Mouse (Mus musculus) hindbrain, embryonic 10.5 days (tissue): ENCODE measurements at regions not wholly inside any gene's neighbourhood (a gene's known extent, or its start where the extent isn't known, plus 50 kb on each side); places are given as distances from the start of the nearest gene placed in this dataset.

Source experiments
- DNase-seq: peaks from one replicate; pipeline ENCODE4 v3.0.0-alpha.2; 2017; ENCODE audit warnings: low spot score
- H3K27ac ChIP-seq: fragments of 300-500 bp; sonication (generic); 2 replicates; pipeline ENCODE4 v1.5.1; 2016; ENCODE audit warnings: mild to moderate bottlenecking, moderate library complexity
- H3K27me3 ChIP-seq: fragments of 300-500 bp; sonication (generic); 2 replicates; pipeline ENCODE4 v1.6.1; 2016; ENCODE audit warnings: mild to moderate bottlenecking; ENCODE audit not compliant: poor library complexity, insufficient read depth, severe bottlenecking
- H3K36me3 ChIP-seq: fragments of 300-500 bp; sonication (generic); 2 replicates; pipeline ENCODE4 v1.6.1; 2016; ENCODE audit warnings: mild to moderate bottlenecking, moderate library complexity
- H3K4me1 ChIP-seq: fragments of 300-500 bp; sonication (generic); replicated peaks from 2 replicates; pipeline ENCODE4 v1.6.1; 2016; ENCODE audit warnings: mild to moderate bottlenecking
- H3K4me3 ChIP-seq: fragments of 300-500 bp; sonication (generic); 2 replicates; pipeline ENCODE4 v1.5.1; 2016; ENCODE audit warnings: mild to moderate bottlenecking, moderate library complexity
- H3K9me3 ChIP-seq: fragments of 300-500 bp; sonication (generic); 2 replicates; pipeline ENCODE4 v1.6.1; 2016; ENCODE audit warnings: mild to moderate bottlenecking, moderate library complexity
- WGBS: fragments of 180-500 bp; shearing (Covaris S2); methylation state at CpG from one replicate; pipeline ENCODE4 v1.1.7; 2016; 5-methylcytosine and 5-hydroxymethylcytosine counted together

DNA sequence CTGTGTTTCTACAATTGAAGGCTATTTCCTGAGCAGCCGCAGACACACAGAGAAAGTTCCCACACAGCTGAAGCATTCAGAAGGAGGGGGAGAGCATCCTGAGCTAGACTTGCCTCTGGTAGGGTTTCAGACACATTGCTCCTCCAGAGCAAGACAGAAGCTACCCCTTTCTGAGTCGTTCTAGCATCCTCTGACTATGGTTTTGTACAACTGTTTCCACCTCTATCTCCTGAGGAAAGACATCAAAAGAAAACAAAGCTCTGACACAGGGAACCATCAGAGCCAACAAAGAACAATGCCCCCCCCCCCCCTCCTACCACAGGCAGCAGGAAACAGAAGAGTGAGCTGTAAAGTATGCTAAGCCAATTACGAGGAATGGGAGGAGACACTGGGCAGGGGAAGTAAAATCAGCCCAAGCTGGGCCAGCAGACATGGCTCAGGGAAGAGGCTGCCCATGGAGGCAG is 132.3 kb upstream of the Atp2b1 start:
- H3K27ac ChIP-seq, result no peak overlapping the region
- no peak overlapping the region for H3K4me3 ChIP-seq
- H3K4me1 ChIP-seq, result peaks cover 5% of the 10 kb centered on the region; the same call in 1 of the 2 replicates
- H3K27me3 ChIP-seq, result no peaks in the 10 kb centered on the region
- no peaks in the 10 kb centered on the region for H3K36me3 ChIP-seq
- no peaks in the 10 kb centered on the region for H3K9me3 ChIP-seq
- DNase-seq, result no peak
- 23% methylated on average over 3 of the region's 3 CpGs for WGBS

DNA sequence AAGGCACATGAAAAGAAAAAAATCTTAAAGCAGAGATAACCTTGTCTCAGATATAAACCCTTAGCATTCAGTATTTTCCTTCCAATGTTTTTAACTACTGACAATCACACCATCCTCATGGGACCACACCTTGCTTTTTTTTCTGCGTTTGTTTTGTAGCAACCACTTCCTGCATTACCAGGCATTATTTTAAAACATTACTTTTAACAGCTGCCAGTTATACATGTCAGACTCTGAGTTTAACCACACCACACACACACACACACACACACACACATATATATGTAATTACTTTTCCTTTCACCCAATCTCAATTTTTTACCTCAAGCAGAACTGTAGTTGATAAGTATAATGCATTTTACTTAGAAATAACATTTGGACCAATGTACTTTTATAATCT is 128.8 kb upstream of the Atp2b1 start:
- Histone ChIP-seq H3K36me3 (no peaks in the 10 kb centered on the region), H3K27ac (no peak overlapping the region), H3K9me3 (no peaks in the 10 kb centered on the region), H3K4me1 (peaks cover 5% of the 10 kb centered on the region; the same call in 1 of the 2 replicates), H3K4me3 (no peak overlapping the region), H3K27me3 (no peaks in the 10 kb centered on the region)
- DNase-seq, result no peak
- 89% methylated on average over 1 of the region's 1 CpGs for WGBS

DNA sequence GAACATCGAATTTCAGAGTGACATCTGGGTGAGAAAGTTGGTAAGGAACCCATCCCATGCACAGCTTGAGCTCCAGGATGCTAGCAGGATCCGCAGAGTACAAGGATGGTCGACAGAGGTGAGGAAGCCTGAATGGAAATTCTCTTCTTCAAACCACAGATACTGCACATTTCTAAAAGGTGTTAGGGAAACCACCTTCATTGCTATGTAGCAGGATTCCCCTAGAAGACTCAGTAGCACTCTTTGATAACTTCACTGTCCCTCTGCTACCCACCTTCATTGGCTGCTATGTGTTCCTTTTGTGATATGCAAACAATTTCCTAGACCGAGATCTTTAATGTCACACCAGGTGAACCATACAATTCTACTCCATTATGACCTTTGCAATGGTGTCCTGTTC is 128.1 kb upstream of the Atp2b1 start:
- Histone ChIP-seq H3K9me3 (no peaks in the 10 kb centered on the region), H3K27me3 (no peaks in the 10 kb centered on the region), H3K36me3 (no peaks in the 10 kb centered on the region), H3K27ac (no peak overlapping the region), H3K4me3 (no peak overlapping the region), H3K4me1 (peaks cover 5% of the 10 kb centered on the region; the same call in 1 of the 2 replicates)
- no peak for DNase-seq
- WGBS, result 83% methylated on average over 4 of the region's 4 CpGs

DNA sequence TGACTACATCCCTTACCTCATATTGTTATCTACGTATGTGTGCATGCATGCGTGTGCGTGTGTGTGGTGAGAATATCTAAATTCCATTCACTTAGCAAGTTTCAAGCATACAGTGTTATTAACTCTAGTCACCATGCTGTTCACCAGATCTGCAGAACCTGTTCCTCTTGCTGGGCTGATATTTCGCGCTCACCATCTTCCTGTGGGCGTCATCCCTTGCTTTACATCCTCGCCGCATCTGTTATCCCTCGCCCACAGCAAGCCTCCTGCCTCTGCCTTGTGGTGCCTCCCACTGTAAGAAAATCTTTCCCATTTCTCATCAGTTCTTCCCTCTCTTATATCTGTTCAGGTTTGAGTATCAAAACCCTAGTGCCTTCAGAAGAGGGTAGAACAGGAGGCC is 124.4 kb upstream of the Atp2b1 start:
- Histone ChIP-seq H3K9me3 (no peaks in the 10 kb centered on the region), H3K4me3 (no peak overlapping the region), H3K36me3 (no peaks in the 10 kb centered on the region), H3K27me3 (no peaks in the 10 kb centered on the region), H3K4me1 (no peaks in the 10 kb centered on the region), H3K27ac (no peak overlapping the region)
- no peak for DNase-seq
- 93% methylated on average over 9 of the region's 9 CpGs for WGBS

- Histone ChIP-seq H3K4me3 (no peak overlapping the region), H3K27me3 (no peaks in the 10 kb centered on the region), H3K36me3 (no peaks in the 10 kb centered on the region), H3K27ac (no peak overlapping the region), H3K4me1 (no peaks in the 10 kb centered on the region), H3K9me3 (no peaks in the 10 kb centered on the region)
- DNase-seq, result no peak
- 92% methylated on average over 3 of the region's 3 CpGs for WGBS
These were observed 123.8 kb upstream of the Atp2b1 start for GRCm38 (mm10) chr10:98790456-98790855.

DNA sequence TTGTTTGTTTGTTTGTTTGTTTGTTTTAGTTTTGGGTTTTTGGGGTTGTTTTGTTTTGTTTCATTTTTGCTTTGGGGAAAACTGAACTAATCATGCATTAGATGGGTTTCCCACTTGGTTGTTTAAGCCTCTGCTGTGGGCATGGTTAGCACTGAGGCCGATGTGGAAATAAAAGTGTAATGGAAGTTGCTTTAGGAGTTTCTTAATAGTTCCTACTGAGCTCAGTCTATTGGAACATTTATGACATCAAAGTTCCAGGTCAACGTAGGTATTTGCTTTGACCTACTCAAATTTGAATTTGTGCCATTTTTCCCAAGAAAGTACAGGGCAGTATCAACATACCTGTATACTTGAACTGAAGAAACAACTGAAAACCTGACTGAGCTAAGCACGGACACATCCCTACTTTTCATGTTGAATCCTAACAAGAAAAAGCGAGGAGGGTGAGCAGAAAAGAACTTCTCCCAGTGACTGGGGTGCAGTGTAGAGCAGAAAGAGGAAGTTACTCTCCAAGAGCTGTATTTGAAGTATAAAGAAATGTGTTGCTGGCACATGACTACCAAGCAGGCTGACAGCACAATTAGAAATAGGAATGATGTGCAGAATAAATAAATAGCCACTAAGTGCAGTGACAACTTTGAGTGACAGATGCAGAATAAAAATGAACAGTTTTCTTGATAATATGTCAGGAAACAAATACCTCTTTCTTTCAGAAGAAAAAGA is 122.0 kb upstream of the Atp2b1 start:
- no peak overlapping the region for H3K27ac ChIP-seq
- 88% methylated on average over 4 of the region's 4 CpGs for WGBS
- DNase-seq, result no peak
- H3K4me1 ChIP-seq, result no peaks in the 10 kb centered on the region
- H3K9me3 ChIP-seq, result no peaks in the 10 kb centered on the region
- H3K27me3 ChIP-seq, result no peaks in the 10 kb centered on the region
- H3K36me3 ChIP-seq, result no peaks in the 10 kb centered on the region
- H3K4me3 ChIP-seq, result no peak overlapping the region

DNA sequence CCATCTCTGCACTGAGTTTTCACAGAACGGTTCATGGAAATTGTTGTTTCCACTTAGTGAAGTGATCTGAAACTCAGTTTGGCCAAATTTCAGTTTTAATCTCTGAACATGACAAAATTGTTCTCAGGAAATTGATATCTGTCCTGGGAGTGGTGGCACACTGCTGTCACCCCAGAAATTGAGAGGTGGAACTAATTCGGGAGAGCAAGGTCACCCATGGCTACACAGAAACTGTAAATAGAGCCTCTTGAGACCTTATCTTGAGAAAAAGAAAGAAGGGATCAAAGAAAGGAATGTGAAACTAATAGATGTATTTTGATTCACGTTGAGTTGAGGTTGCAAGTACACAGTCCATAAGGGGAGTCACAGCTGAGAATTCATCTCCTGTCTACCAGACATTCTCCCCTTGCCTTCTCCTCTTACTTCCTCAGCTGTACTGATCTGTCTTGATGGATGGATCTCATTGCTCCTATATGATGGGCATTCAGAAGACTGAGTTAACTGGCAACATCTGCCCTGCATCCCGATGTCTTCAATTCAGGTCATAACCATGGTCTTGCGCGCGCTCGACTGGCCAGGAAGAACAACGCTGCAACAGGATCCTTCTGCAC is 120.2 kb upstream of the Atp2b1 start:
- no peak overlapping the region for H3K4me3 ChIP-seq
- no peak overlapping the region for H3K27ac ChIP-seq
- no peak for DNase-seq
- 87% methylated on average over 9 of the region's 9 CpGs for WGBS
- H3K36me3 ChIP-seq, result no peaks in the 10 kb centered on the region
- no peaks in the 10 kb centered on the region for H3K27me3 ChIP-seq
- H3K9me3 ChIP-seq, result no peaks in the 10 kb centered on the region
- H3K4me1 ChIP-seq, result no peaks in the 10 kb centered on the region

- 93% methylated on average over 3 of the region's 3 CpGs for WGBS
- no peak for DNase-seq
- no peak overlapping the region for H3K4me3 ChIP-seq
- H3K36me3 ChIP-seq, result no peaks in the 10 kb centered on the region
- H3K27me3 ChIP-seq, result no peaks in the 10 kb centered on the region
- H3K27ac ChIP-seq, result no peak overlapping the region
- H3K9me3 ChIP-seq, result no peaks in the 10 kb centered on the region
- H3K4me1 ChIP-seq, result peaks cover 3% of the 10 kb centered on the region; the same call in 1 of the 2 replicates
These were observed 118.2 kb upstream of the Atp2b1 start for GRCm38 (mm10) chr10:98796016-98796415.

- WGBS, result 88% methylated on average over 6 of the region's 6 CpGs
- no peaks in the 10 kb centered on the region for H3K36me3 ChIP-seq
- H3K9me3 ChIP-seq, result no peaks in the 10 kb centered on the region
- no peak overlapping the region for H3K27ac ChIP-seq
- peaks cover 4% of the 10 kb centered on the region; the same call in 1 of the 2 replicates for H3K4me1 ChIP-seq
- no peaks in the 10 kb centered on the region for H3K27me3 ChIP-seq
- no peak overlapping the region for H3K4me3 ChIP-seq
- no peak for DNase-seq
These were observed 115.4 kb upstream of the Atp2b1 start for GRCm38 (mm10) chr10:98798634-98799415.

DNA sequence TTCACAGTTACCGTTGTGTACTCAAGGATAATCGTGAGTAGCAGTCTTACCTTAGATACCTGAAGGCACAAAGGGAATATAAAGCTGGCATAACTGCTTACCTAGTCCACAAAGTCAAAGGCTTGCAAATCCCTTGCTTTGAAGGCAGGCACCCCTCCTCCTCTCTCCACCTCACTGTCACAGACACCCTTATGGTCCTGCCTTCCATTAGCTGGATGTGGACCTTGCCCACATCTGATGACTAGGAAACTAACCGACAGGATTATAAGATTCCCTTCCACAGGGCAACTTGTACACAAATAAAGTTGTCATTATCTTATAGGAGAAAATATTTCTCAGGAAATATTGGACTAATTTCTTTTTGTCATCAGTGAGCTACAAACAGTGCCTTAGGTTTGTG is 114.4 kb upstream of the Atp2b1 start:
- Histone ChIP-seq H3K36me3 (no peaks in the 10 kb centered on the region), H3K4me1 (peaks cover 4% of the 10 kb centered on the region; the same call in 1 of the 2 replicates), H3K27ac (no peak overlapping the region), H3K27me3 (no peaks in the 10 kb centered on the region), H3K9me3 (no peaks in the 10 kb centered on the region), H3K4me3 (no peak overlapping the region)
- DNase-seq, result no peak
- 85% methylated on average over 3 of the region's 3 CpGs for WGBS

DNA sequence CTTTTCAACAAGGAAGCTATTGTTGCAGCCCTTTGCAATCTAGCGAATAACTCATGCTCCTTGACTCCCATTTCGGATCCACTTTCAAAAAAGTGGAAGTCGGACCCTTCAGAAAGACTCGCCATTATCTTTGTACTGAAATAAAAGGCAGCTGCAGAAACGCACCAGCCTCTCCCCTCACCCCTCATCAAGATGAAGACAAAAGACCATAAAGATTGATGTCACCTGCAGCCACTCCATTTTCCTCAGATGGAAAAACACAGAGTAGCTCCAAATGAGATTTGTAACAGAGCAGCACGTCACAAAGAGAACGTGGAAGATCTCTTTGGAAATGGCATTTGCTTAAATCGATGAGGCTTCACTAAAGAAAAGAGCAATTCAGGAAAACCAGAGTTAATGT is 113.3 kb upstream of the Atp2b1 start:
- Histone ChIP-seq H3K9me3 (no peaks in the 10 kb centered on the region), H3K4me3 (no peak overlapping the region), H3K27ac (peak overlapping the region; percentile 35; the same call in 1 of the 2 replicates), H3K36me3 (no peaks in the 10 kb centered on the region), H3K4me1 (peaks cover 4% of the 10 kb centered on the region; the same call in 1 of the 2 replicates), H3K27me3 (no peaks in the 10 kb centered on the region)
- DNase-seq, result no peak
- WGBS, result 47% methylated on average over 8 of the region's 8 CpGs

DNA sequence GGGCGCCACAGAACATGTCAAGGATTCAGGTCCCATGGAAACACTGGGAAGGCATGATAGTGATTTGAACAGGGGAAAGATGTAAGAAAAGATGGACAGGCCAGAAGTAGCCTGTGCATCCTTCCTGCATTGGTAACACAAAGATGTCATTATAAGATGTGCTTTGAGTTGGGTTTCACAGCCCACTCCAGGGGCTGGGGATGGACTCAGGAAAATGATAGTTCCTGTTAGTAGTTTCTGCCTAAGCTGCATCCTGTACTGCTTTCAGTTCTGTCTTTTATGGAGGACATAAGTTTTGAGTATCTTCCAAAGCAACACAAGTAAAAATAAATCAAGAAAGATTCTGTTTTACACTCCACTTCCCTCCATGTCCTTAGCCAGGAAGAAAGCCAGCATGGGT is 109.2 kb upstream of the Atp2b1 start:
- Histone ChIP-seq H3K4me1 (peaks cover 4% of the 10 kb centered on the region; the same call in 1 of the 2 replicates), H3K27me3 (no peaks in the 10 kb centered on the region), H3K36me3 (no peaks in the 10 kb centered on the region), H3K9me3 (no peaks in the 10 kb centered on the region), H3K27ac (no peak overlapping the region), H3K4me3 (no peak overlapping the region)
- DNase-seq, result no peak
- WGBS, result 98% methylated on average over 1 of the region's 1 CpGs
